Mouse (Mus musculus) thymus, postnatal 14 days (tissue): ENCODE measurements at regions not wholly inside any gene's neighbourhood (a gene's known extent, or its start where the extent isn't known, plus 50 kb on each side); places are given as distances from the start of the nearest gene placed in this dataset.
A peak's percentile ranks its signal among the peaks of the same experiment; 100 is the strongest.

Experiments used
- DNase-seq: peaks from one replicate; pipeline ENCODE4 v3.0.0; 2021

GRCm38 (mm10) chr4:131100093-131100795 lies 156.1 kb downstream of the Matn1 start:
- DNase-seq: no peak

- DNase-seq: no peak
Observed at GRCm38 (mm10) chr4:131100796-131101156, 156.6 kb downstream of the Matn1 start.

DNA sequence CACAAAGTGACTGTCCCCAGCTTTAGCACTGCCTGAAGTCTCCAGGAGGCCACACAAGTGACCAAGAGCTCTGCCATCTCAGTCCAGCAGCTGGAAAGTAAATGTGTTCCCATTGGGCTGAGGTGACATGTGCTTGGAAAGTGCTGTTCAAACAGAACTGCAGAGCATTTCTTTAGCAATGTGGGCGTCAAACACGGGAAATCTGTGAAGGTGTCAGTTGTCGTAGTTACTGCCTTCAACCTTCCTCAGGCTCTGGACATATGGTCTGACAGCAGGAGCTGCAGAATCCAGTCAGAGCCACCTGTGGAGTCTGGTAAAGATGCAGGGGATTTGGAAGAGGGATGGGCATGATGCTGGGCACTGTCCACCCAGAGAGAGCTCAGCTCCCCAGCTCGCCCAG lies 158.0 kb downstream of the Matn1 start:
- no peak for DNase-seq

DNA sequence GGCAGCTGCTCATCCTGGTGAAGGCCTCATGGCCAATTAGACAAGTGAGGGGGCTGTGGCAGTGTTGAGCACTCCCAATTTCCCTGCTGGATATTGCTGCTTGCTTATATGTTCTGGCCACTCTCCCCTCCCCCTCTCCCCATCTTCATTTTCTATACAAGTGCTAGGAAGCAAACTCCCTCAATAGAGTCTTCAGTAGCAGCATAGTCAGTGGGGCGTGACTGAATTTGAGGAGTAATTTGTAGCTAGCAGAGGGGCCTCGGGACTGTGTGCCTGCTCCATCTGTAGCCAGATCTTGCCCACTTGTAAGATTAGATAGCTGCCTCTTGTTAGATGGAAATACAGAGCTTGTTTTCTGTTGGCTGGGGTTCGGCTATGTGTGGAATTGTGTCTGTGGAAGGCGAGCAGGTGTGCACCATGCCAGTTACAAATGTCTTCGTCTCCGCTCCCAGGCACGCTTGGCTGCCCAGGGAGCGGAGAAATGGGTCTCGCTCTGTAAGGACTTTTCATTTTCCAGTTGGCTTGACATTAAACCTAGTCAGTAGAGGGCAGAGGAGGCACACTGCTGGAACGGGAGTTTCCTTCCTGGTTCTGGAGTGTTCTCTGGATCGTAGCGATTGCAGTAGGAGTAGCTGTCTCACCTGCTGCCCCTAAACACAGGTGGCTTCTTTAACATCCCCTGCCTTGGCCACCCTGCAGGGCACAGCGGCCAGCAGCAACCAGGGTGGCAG lies 163.1 kb downstream of the Matn1 start:
- no peak for DNase-seq

- no peak for DNase-seq
Observed at GRCm38 (mm10) chr4:131112536-131112935, 168.4 kb downstream of the Matn1 start.

- no peak for DNase-seq
Observed at GRCm38 (mm10) chr4:131113727-131114303, 169.6 kb downstream of the Matn1 start.

DNA sequence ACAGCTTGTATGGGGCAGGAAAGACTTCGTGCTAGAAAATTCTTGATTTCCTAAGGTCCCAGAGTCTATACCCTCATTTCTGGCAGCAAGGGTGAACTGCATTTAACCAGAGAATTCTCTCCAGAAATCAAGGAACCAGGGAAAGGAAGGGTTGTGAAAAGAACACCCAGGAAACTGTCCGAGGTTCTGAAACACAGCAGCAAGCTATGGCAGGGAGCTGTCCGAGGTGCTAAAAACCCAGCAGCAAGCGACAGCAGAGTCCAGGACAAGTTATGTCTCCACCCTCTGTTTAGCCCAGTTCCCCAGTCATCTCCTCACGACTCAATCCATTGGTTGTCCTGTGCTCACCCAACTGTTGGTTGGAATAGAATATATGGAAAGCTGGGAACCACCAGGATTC lies 171.1 kb downstream of the Matn1 start:
- DNase-seq: peak; percentile 43

DNA sequence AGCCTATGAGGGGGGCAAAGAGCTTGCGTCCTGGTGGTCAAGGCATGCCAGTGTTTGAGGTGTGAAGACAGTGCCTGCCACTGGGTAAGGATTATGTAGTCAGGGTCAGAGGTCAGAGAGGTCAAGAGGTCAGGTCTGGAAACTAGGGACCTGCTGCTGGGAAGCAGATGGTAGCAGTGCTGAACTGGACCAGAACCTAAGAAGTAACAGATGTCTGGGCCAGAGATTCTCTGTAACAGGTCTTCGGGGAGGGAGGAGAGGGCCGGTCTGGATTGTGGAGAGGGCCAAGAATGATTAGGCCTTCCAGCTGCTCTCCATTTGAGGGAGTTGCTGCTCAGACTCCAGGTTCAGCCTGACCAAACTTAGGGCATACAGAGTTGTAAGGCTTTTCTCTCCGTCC lies 174.4 kb downstream of the Matn1 start:
- DNase-seq: no peak

DNA sequence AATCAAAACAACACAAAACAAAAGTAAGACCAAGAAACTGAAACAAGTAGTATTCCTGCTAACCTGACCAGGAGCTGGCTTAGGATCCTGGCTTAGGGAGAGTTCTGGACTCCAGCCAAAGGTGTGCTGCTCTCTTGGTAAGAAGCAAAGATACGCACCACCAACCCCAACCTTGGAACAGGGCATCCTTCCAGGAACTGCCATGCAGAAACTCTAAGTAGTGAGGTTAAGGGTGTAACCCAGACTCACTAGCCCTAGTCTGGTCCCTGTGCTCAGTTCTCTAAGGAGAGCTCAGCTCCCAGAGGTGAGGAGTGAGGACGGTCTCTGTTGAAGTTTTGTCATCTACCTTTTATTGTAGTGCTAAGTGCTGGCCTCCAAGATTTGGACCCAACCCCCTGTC lies 175.4 kb downstream of the Matn1 start:
- DNase-seq: no peak

DNA sequence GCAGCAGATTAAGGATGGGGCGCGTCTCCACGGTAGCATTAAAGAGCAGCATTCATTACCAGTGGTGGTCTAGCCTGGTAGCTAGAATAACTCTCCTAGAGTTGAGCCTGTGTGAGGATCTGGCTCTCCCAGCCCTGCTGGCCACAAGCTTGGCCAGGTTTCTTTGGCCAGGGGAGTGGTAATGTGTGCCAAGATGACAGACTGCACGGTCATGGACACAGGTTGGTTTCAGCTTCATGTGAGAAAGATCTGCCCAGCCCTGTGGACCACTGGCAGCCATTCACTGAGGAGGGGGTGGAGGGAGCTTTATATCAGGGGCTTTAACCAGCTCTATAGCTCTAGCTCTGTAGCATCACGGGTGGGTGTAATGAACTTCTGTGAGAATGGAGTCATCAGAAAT lies 176.5 kb downstream of the Matn1 start:
- no peak for DNase-seq

- DNase-seq: no peak
Observed at GRCm38 (mm10) chr4:131125975-131126374, 181.8 kb downstream of the Matn1 start.

DNA sequence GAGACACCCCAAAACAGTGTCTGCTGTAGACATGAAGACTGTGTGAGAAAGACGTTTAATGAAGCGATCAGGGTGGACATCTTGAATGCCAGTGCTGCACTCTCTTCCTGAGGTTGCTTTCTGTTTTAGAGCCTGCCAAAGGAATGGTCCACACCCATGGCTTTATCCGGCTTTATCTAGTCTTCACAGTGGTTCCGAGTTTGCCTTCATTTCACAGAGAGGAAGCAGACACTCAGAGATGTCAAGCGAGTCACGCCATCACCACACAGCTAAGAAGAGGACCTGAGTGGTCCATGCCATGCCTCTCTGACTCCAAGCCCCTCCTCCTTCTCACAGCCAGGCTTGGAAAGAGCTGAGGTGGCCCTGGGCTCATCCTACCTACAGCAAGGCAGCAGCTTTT lies 182.7 kb downstream of the Matn1 start:
- DNase-seq: no peak

- DNase-seq: no peak
Observed at GRCm38 (mm10) chr4:131128646-131129045, 184.5 kb downstream of the Matn1 start.

DNA sequence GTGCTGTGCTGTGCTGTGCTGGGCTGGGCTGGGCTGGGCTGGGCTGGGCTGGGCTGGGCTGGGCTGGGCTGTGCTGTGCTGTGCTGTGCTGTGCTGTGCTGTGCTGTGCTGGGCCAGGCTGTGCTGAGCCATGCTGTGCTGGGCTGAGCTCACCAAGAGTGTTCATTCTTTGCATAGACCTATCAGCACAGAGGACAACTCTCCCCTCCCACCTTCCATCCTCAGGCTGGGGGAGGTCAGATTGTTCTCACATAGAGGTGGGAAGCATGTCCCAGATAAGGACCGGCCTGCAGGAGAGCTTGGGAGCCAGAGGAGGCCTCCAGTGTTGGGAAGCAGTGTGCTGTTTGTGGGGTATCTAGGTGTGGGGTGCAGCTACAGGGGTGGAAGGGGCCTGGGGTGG lies 188.0 kb downstream of the Matn1 start:
- no peak for DNase-seq

- DNase-seq: no peak
Observed at GRCm38 (mm10) chr4:131132781-131133180, 188.6 kb downstream of the Matn1 start.

- no peak for DNase-seq
Observed at GRCm38 (mm10) chr4:131135841-131136240, 191.7 kb downstream of the Matn1 start.

DNA sequence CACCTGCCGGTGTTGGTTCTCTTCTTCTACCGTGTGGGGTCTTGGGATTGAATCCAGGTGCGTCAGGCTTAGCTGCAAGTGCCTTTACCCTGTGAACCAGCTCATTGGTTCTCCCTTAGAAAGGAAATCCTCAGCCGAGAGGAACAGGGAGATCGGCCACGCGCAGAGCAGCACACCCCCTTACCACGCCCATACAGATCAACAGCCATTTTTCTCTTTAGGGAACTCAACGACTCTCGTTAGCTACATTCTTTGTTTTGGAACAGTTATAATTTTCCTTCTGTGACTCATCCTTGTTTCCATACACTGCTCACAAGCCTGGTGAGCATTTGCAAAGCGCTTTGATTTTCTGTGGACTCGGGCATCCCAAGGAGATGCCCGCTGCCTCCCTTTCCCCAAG lies 194.7 kb downstream of the Matn1 start:
- no peak for DNase-seq

GRCm38 (mm10) chr4:131141890-131142465 lies 197.8 kb downstream of the Matn1 start:
- DNase-seq: no peak

DNA sequence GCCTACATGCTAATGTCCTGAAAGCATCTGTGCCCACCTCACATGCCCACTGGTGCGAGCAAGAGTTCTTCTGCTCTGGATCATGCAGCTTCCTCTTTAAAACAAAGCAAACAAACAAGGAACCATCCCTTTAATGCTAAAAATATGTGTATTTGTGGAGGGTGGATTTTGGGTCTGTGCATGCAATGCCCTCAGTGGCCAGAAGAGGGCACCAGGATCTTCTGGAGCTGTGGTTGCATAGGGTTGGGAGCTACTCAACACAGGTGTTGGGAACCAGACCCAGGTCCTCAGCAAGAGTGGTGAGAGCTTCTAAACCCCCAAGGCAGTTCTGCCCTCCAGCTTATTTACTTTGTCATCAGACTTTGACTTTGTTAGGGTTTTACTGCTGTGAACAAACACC lies 201.3 kb downstream of the Matn1 start:
- DNase-seq: no peak

DNA sequence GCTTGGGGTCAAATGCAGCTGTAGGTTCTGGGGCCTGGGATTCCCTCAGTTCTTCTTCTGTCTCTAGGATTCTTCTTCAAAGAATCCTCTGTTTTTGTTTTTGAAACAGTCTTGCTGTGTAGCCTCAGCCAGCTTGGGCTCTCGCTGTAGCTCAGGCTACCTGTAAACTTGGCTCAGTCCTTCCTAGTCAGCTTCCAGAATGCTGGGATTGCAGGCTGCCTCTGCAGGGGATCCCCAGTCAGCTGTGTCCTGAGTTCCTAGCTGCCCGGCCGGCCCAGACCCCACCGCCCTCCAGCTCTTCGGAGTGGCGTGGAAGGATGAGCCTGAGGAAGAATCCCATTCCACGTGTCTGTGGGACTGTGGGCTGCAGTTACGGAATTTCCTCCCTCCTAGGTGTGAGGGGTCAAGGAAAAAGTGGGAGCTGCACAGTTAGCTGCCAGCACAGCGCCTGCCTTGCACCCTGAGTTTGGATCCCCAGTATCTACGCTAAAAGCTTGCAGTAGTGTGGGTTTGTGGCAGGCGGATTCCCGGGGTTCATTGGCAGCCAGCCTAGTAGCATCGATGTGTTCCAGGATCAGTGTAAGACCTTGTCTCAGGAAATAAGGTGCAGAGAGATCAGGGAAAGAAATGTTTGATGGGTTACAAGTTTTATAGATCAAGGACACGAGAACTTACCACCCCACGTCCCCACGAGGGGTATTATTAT lies 204.0 kb downstream of the Matn1 start:
- no peak for DNase-seq

DNA sequence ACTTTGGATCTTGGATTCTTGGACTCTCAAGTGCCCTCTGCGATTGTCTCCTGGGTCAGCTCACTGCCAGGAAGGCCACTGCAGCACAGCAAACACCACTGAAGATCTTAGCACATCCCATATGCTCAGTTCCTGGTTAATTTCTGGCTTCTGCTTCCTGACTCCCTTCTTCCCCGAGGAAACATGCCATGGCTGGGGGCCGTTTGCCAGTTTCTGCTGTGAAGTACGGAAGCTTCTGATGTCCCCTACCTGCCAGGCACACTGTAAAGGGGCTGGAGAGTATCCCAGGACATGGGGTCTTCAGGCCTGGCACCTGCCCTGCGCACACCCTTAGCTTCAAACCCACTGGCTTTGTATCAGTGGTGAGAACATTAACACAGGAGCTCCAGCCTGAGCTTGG lies 205.3 kb downstream of the Matn1 start:
- DNase-seq: no peak

GRCm38 (mm10) chr4:131159712-131160111 lies 215.5 kb downstream of the Matn1 start:
- no peak for DNase-seq

GRCm38 (mm10) chr4:131160135-131160534 lies 215.9 kb downstream of the Matn1 start:
- no peak for DNase-seq
